Mouse (Mus musculus) cerebellum, adult 2 months (tissue): ENCODE measurements at regions not wholly inside any gene's neighbourhood (a gene's known extent, or its start where the extent isn't known, plus 50 kb on each side); places are given as distances from the start of the nearest gene placed in this dataset.

Experiments used
- CTCF ChIP-seq: fragments of 200-500 bp; IDR thresholded peaks from 2 replicates; pipeline ENCODE4 v1.5.1; 2011; ENCODE audit warnings: low read depth, mild to moderate bottlenecking, control low read depth, low read length, moderate library complexity, borderline replicate concordance; ENCODE audit not compliant: insufficient read depth
- POLR2A ChIP-seq: fragments of 200-500 bp; IDR thresholded peaks from 2 replicates; pipeline ENCODE4 v1.6.1; 2011; ENCODE audit warnings: low read length, control low read depth, borderline replicate concordance; ENCODE audit not compliant: insufficient read depth

- no peak for TF ChIP-seq CTCF
- no peak for TF ChIP-seq POLR2A
These were observed 208.5 kb upstream of the Irx3 start for GRCm38 (mm10) chr8:92010412-92010811.
